Mouse (Mus musculus) hematopoietic stem cell, adult 5-6 weeks (primary cell): ENCODE results near the gene Zfp846. TPM values are rescaled to one million over a fixed set of nuclear protein-coding genes. Genes with fewer than 3 reads are reported as not detected.
A peak's percentile ranks its signal among the peaks of the same experiment; 100 is the strongest.
"Not testable (repeated sequence)": the region's sequence is repeated elsewhere in the genome, so short reads cannot be mapped to it uniquely, and the experiment has no call there.

Source experiments
- ATAC-seq, 2 experiments: fragments of 125-278 bp in 1 of 2; replicated peaks in 1 of 2; 2 replicates each; pipeline ENCODE4 v1.8.0; 2016 to 2017; ENCODE audit warnings: inconsistent platforms in 2 of 2, mild to moderate bottlenecking in 2 of 2, moderate number of reproducible peaks in 2 of 2, low read depth in 1 of 2, moderate TSS enrichment in 1 of 2; ENCODE audit not compliant: low FRiP score in 2 of 2, poor library complexity in 2 of 2, severe bottlenecking in 2 of 2, insufficient read depth in 1 of 2, low TSS enrichment in 1 of 2
- total RNA-seq: library from RNA; stranded (forward); fragments of 172-1452, 232-1000 nt; gene quantifications from 2 replicates; pipeline ENCODE4 v1.2.3, GENCODE M21; 2017

The Zfp846 gene
- total RNA-seq, 1 experiment from 2014 or later: 5.5 TPM

- ATAC-seq: no peak
Measured at GRCm38 (mm10) chr9:20616685-20617084, 35.6 kb downstream of the Zfp846 start.

DNA sequence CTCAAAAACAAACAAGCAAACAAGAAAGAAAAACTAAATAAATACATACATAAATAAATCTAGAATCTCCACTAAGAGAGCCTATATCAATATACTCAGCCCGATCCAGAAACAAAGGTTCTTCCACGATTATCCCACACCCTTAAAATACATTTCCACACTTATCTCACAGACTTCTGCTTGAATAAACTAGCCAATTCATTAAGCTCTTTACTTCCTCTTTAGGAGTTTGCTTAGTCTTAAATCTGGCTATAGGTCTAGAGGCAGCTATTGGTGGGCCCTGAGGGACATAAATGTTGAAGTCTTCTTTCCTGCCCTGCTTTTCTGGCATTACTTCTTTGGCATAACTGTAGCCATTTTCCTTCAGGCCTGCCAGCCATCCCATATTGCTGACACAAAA is 50.2 kb downstream of the Zfp846 start:
- no peak for ATAC-seq

DNA sequence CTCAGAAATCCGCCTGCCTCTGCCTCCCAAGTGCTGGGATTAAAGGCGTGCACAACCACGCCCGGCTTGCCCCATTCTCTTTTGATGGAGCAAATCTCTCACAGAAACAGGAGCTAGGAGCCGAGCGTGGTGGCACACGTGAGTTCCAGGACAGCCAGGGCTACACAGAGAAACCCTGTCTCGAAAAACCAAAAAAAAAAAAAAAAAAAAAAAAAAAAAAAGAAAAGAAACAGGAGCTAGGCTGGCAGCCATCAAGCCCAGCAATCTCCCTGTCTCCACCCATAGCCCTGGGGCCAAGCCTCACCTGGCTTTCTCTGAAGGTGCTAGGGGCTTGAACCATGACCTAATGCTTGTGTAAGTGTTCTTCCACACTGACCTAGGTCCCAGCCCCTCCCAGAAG is 54.6 kb downstream of the Zfp846 start:
- not testable (repeated sequence) for ATAC-seq

- ATAC-seq: peak in 1 of 2 experiments; percentile 25; a peak in 1 of 4 replicates
Measured at GRCm38 (mm10) chr9:20636256-20636655, 55.2 kb downstream of the Zfp846 start.

DNA sequence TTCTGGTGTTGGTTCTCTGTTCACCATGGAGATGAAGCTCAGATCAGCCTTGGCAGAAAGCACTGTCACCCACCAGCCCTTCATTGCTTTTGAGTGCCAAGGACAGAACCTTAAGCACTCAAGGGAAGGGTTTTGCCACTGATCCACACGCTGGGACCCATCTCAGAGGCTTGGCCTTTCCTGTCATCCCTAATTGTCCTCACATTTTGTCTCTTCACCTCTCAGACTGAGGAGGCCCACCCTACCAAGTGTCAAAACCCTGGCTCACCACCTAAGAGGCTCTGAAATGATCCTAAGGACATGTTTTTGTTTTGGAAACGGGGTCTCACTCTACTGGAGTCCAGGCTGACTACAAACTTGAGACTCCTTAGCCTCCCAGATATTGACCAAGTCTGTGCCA is 55.7 kb downstream of the Zfp846 start:
- ATAC-seq: no peak

GRCm38 (mm10) chr9:20638552-20638951 is 57.5 kb downstream of the Zfp846 start:
- no peak for ATAC-seq

- ATAC-seq: no peak
Measured at GRCm38 (mm10) chr9:20639486-20639885, 58.4 kb downstream of the Zfp846 start.

GRCm38 (mm10) chr9:20641501-20641900 is 60.4 kb downstream of the Zfp846 start:
- ATAC-seq: no peak

DNA sequence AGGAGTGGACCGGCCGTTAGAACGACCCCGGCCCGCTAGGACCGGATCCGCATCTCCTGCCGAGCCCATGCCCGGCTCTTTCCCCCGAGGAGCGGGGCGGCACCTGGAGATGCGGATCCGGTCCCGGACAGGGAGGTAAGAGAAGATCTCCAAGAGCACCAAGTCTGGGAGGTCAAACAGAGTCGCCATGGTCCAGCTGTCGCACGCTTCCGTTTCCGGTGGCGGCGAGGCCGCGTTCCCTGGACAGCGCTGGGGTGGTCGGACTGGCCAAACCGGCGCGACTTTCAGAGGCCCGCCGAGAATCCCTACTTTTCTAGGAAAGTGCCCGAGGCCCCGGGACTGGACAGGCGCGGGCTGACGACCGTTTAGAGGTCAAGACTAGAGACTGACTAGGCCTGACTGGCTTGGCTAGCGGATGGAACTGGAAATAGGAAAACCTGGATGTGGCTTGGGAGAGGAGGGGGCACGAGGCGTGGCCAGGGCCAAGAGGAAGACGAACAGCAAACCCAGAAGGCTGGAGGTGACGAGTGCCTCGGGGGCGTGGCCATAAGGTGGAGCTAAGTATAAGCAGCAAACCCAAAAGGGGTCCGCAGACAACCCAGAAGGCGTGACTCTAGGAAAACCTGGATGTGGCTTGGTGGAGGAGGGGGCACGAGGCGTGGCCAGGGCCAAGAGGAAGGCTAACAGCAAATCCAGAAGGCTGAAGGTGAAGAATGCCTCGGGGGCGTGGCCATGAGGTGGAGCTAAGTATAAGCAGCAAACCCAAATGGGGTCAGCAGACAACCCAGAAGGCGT is 61.2 kb downstream of the Zfp846 start, which contains the start of gene Ubl5:
Gene Ubl5 (plus strand): TSS at position 778 of the 795 bp plus-strand sequence.
- peak; percentile 23 to 50 for ATAC-seq

DNA sequence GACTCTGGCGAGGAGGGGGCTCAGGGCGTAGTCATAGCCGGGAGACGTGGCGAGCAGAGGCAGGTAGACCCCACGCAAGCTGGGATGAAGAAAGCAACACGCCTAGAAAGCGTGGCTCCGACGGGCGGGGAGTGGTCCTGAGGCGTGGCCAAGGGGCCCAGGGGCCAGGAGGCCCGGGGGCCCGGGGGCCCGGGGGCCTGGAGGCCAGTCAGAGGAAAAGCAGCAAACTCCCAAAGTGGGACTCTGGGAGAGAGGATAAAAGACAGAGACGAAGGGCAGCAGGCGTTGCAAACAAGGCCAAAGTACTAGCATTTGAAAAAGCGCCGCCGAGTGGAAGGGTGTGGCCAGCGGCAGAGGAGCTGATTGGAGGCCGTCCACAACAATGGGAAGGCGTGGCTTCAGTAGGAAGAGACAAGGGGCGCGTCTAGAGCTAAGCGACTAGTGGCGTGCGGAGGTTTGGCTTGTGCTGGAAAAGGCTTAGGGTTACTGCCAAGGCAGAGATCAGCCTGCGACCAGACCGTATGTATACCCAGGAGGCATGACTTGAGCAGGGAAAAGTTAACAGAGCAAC is 61.9 kb downstream of the Zfp846 start:
- peak; percentile 77 to 83 for ATAC-seq

- no peak for ATAC-seq
Measured at GRCm38 (mm10) chr9:20643781-20644180, 62.7 kb downstream of the Zfp846 start.

- peak; percentile 71 for ATAC-seq
Measured at GRCm38 (mm10) chr9:20644360-20645081, 63.4 kb downstream of the Zfp846 start, which contains the start of gene Fbxl12. Gene Fbxl12, minus strand, starts transcription at chr9:20644767.

GRCm38 (mm10) chr9:20645121-20645520 is 64.0 kb downstream of the Zfp846 start:
- peak; percentile 29 to 36; a peak in 2 of 4 replicates for ATAC-seq

DNA sequence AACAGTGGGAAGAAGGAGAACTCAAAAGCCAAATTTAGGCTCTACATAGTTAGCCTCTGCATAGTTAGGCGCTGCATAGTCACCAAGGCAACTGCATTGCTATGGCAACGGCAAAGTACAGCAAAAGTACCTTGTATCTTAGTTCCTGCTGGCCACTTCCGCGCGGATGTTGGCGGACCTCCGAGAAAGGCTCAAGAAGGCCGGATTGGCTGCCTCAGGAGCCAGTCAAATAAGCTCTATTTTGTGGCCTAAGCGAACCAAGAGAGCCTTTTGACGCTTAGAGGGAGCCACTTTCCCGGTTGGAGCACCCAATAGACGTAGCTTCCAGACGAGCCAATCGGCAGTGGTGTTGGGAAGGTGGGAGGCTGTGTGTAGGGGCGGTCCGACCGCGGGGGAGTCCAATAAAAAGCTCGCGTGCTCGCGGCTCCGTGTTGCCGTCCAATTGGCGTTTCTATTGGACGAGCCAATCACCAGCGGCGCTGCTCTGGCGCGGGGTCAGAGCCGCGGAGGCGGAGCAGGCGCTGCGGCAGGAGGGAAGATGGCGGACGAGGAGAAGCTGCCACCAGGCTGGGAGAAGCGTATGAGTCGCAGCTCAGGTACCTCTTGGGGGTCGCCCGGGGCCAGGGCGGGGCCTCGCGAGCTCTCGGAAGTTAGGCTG is 70.6 kb downstream of the Zfp846 start, which contains the start of gene Pin1:
Gene Pin1 (plus strand): TSS at position 494 of the 658 bp plus-strand sequence.
- peak; percentile 96 to 98 for ATAC-seq

- peak in 1 of 2 experiments; percentile 12; a peak in 2 of 4 replicates for ATAC-seq
Measured at GRCm38 (mm10) chr9:20652260-20652658, 71.2 kb downstream of the Zfp846 start.

DNA sequence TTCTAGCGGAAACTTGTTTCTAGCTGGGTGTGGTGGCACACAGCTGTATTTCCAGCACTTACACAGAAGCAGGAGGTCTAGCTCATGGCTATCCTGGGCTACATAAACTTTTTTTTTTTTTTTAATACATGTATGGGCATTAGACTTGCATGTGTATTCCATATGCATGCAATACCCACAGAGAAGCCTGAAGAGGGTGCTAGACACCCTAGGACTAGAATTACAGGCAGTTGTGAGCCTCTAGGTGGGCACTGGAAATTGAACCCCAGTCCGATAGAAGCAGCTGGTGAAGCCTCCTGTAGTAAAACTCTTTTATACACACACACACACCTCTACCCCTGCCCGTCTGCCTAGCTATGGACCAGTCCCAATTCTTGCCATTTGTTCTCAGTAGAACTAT is 72.8 kb downstream of the Zfp846 start:
- no peak for ATAC-seq
